Mouse (Mus musculus) liver, embryonic 13.5 days (tissue): Measurements from ENCODE around the gene Syt16. TPM values are rescaled to one million over a fixed set of nuclear protein-coding genes. Genes with fewer than 3 reads are reported as not detected.

Experiments used
- ATAC-seq: fragments of 200-750 bp; cut with Nextera tagmentation; 2 replicates; pipeline ENCODE4 v1.8.0; 2017; ENCODE audit warnings: low read depth, mild to moderate bottlenecking, moderate number of reproducible peaks, moderate library complexity
- DNase-seq: peaks from one replicate; pipeline ENCODE4 v3.0.0; 2022
- H3K27ac ChIP-seq: fragments of 300-500 bp; sonication (generic); 2 replicates; pipeline ENCODE4 v1.5.1; 2015; ENCODE audit warnings: moderate library complexity, mild to moderate bottlenecking, inconsistent platforms
- H3K27me3 ChIP-seq: fragments of 300-500 bp; sonication (generic); 2 replicates; pipeline ENCODE4 v1.6.1; 2015; ENCODE audit warnings: mild to moderate bottlenecking, inconsistent platforms
- H3K36me3 ChIP-seq: fragments of 300-500 bp; sonication (generic); 2 replicates; pipeline ENCODE4 v1.6.1; 2015; ENCODE audit warnings: mild to moderate bottlenecking, inconsistent platforms
- H3K4me1 ChIP-seq: fragments of 300-500 bp; sonication (generic); replicated peaks from 2 replicates; pipeline ENCODE4 v1.6.1; 2015; ENCODE audit warnings: inconsistent platforms
- H3K4me2 ChIP-seq: fragments of 300-500 bp; sonication (generic); 2 replicates; pipeline ENCODE4 v1.6.1; 2015; ENCODE audit warnings: inconsistent platforms, mild to moderate bottlenecking, moderate library complexity
- H3K4me3 ChIP-seq: fragments of 300-500 bp; sonication (generic); replicated peaks from 2 replicates; pipeline ENCODE4 v1.5.1; 2015; ENCODE audit warnings: mild to moderate bottlenecking, inconsistent platforms
- H3K9ac ChIP-seq: fragments of 300-500 bp; sonication (generic); 2 replicates; pipeline ENCODE4 v1.6.1; 2015; ENCODE audit warnings: mild to moderate bottlenecking, inconsistent platforms
- H3K9me3 ChIP-seq: fragments of 300-500 bp; sonication (generic); replicated peaks from 2 replicates; pipeline ENCODE4 v1.6.1; 2016; ENCODE audit warnings: inconsistent platforms
- WGBS: fragments of 180-500 bp; shearing (Covaris S2); methylation state at CpG from one replicate; pipeline ENCODE4 v1.1.7; 2015; ENCODE audit not compliant: insufficient replicate concordance; 5-methylcytosine and 5-hydroxymethylcytosine counted together
- polyA plus RNA-seq: library from polyadenylated mRNA; unstranded; fragments of >200 nt; fragmentation: Nextera tagmentation; extraction: Ambion mirVana; gene quantifications from 2 replicates; pipeline ENCODE4 v1.2.1, GENCODE M21; 2015

Syt16 gene
- polyA plus RNA-seq, 1 experiment from 2014 or later, result 0.09 TPM

DNA sequence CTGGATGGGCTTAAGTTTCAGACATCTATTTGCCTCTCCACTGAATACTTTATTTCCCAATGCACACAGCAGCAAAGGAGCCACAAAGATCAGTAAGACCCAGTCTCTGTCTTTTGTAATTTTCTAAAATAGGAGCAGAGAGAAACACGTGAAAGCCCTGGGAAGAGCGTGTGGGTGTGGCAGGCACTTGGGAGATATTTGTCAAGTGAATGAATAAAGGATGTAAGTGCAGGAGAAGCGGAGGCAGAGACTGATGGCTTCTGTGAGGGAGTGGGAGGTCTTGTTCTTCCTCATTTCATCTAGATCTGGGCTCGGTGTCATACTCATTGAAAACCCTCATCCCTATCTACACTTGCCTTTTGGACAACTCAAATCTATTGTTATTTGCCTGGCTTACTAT, 78.6 kb downstream of the Syt16 start:
- ATAC-seq (no peak), DNase-seq (no peak)
- H3K27ac ChIP-seq, result no peak overlapping the region
- no peaks in the 10 kb centered on the region for H3K27me3 ChIP-seq
- no peaks in the 10 kb centered on the region for H3K36me3 ChIP-seq
- H3K4me3 ChIP-seq, result no peak overlapping the region
- WGBS, result 56% methylated on average over 4 of the region's 4 CpGs
- no peaks in the 10 kb centered on the region for H3K9me3 ChIP-seq
- H3K4me1 ChIP-seq, result no peaks in the 10 kb centered on the region
- no peak overlapping the region for H3K9ac ChIP-seq
- H3K4me2 ChIP-seq, result no peak overlapping the region

DNA sequence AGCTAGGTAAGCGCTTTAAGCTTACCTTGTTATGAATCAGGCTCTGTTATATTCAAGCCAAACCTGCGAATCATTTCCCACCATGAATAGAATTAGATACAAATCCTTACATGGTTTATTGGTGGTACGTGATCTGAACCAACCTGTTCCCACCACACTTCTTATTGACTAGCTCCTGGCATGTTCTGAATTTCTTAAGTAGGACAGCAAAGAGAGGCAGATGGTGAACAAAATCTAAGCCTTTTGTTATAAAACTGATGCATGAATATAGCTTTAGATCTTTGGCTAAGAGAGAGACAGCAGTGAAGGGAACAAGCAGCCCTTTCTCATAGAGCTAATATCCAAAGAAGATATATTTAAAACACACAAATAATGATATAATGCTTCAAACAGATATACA, 83.7 kb downstream of the Syt16 start:
- no peak for ATAC-seq
- H3K9me3 ChIP-seq, result no peaks in the 10 kb centered on the region
- H3K4me2 ChIP-seq, result no peak overlapping the region
- no peak overlapping the region for H3K4me3 ChIP-seq
- H3K36me3 ChIP-seq, result no peaks in the 10 kb centered on the region
- no peaks in the 10 kb centered on the region for H3K27me3 ChIP-seq
- no peak overlapping the region for H3K9ac ChIP-seq
- DNase-seq, result no peak
- H3K27ac ChIP-seq, result no peak overlapping the region
- 65% methylated on average over 3 of the region's 3 CpGs for WGBS
- no peaks in the 10 kb centered on the region for H3K4me1 ChIP-seq

DNA sequence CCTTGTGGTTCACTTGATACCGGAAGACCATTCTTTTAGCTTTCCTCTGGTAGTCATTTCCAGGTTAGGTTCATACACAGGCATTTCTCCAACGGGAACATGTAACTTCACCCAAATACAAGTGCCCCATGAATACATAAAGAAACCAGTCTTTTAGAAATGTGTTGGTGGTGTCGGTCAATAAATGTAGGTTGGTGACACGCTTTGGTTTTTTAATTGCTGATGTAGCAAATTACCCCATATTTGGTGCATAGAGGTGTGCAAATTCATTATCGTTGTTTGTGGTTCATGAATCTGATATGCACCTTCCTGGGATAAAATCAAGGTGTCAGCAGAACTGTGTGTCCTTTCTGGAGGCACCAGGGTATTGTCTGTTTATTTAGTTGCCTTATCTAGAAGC, 86.9 kb downstream of the Syt16 start:
- WGBS, result 67% methylated on average over 5 of the region's 5 CpGs
- no peaks in the 10 kb centered on the region for H3K36me3 ChIP-seq
- ATAC-seq, result no peak
- H3K4me3 ChIP-seq, result no peak overlapping the region
- no peaks in the 10 kb centered on the region for H3K9me3 ChIP-seq
- no peak overlapping the region for H3K4me2 ChIP-seq
- H3K27me3 ChIP-seq, result no peaks in the 10 kb centered on the region
- no peak for DNase-seq
- H3K4me1 ChIP-seq, result no peaks in the 10 kb centered on the region
- H3K27ac ChIP-seq, result no peak overlapping the region
- no peak overlapping the region for H3K9ac ChIP-seq

DNA sequence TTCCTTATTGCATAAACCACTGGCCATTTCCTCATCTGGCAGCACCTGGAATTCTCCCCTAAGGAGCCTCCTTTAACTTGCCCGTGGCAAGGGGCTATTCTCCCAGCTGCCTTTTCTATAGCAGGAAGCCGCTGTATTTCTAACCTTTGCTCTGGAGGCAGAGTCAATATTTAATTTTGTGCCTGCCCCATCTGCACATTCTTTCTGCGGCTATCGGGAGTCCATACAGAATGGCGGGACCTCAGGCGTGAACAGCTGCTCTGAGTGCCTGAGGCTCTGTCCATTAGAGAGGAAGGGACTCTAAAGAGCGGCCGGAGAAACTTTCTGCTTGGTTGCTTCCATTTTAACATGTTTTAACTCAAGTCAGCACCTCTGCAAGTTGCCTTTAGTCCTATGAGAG, 89.6 kb downstream of the Syt16 start:
- H3K9me3 ChIP-seq, result no peaks in the 10 kb centered on the region
- no peak for DNase-seq
- 75% methylated on average over 8 of the region's 8 CpGs for WGBS
- H3K27ac ChIP-seq, result 0 out of 2 replicates have a peak overlapping the region, but pooled peaks have one; percentile 25
- H3K9ac ChIP-seq, result no peak overlapping the region
- no peak overlapping the region for H3K4me3 ChIP-seq
- no peaks in the 10 kb centered on the region for H3K4me1 ChIP-seq
- ATAC-seq, result peak; percentile 54; the same call in 1 of the 2 replicates
- no peaks in the 10 kb centered on the region for H3K36me3 ChIP-seq
- no peak overlapping the region for H3K4me2 ChIP-seq
- no peaks in the 10 kb centered on the region for H3K27me3 ChIP-seq

DNA sequence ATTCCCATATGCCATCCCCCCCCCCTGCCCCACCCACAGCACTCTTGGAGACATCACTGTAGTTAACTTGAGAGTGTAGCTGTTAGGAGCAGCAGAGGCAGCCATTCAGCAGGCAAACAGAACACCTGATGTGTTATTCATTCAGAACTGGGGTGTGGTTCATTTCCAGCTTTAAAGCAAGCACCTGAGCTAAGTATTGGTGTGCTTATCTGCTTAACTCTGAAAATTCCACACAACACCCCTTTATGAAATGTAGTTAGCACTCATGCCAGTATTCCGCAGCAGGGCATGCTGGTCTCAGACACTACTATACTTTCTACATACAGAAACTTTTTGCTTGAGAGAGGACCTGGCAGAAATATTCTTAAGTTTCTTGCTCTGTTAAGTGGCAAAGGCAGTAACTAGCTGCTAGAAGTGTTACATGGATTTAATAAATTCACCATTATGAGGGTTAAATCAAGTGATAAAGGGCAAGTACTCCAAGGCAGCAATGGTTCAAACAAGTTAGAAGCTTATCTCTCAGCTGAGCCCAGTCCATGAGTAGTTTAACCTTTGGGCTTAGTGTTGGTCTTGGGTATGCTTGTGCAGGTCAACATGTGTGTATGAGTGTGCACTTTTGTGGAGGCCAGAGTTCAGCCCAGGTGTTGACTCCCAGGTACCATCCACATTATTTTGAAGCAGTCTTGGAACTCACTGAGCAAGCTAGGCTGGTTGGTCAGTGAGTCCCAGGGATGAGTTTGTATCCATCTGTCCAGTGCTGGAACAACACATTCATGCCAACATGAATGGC, 92.1 kb downstream of the Syt16 start:
- Histone ChIP-seq H3K9ac (no peak overlapping the region), H3K9me3 (no peaks in the 10 kb centered on the region), H3K27me3 (no peaks in the 10 kb centered on the region), H3K4me1 (no peaks in the 10 kb centered on the region), H3K27ac (no peak overlapping the region), H3K36me3 (no peaks in the 10 kb centered on the region), H3K4me3 (no peak overlapping the region), H3K4me2 (no peak overlapping the region)
- DNase-seq (no peak), ATAC-seq (no peak)
- 73% methylated on average over 1 of the region's 1 CpGs for WGBS

DNA sequence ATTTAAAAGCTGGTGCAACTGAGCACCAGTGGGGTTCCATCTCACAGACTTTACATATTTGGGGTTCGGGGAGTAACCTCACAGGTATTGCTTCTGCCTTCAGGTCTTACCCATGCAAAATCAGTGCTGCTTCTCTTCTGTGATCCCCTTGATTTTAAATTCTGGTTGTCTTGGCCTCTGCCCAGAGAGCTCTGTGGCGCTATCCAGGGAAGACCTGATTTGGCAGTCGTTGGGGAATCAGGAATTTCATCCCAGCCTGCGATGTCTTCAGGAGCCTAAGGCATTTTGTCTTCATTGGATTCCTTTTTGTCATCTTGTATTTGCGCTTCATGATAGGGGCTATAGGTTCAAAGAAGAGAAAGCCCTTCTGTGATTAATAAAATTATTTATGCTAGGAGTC, 95.1 kb downstream of the Syt16 start:
- DNase-seq, result no peak
- H3K4me1 ChIP-seq, result no peaks in the 10 kb centered on the region
- H3K27me3 ChIP-seq, result no peaks in the 10 kb centered on the region
- H3K36me3 ChIP-seq, result no peaks in the 10 kb centered on the region
- H3K27ac ChIP-seq, result no peak overlapping the region
- no peak overlapping the region for H3K4me3 ChIP-seq
- no peak overlapping the region for H3K4me2 ChIP-seq
- no peaks in the 10 kb centered on the region for H3K9me3 ChIP-seq
- H3K9ac ChIP-seq, result no peak overlapping the region
- no peak for ATAC-seq
- WGBS, result 64% methylated on average over 5 of the region's 5 CpGs

DNA sequence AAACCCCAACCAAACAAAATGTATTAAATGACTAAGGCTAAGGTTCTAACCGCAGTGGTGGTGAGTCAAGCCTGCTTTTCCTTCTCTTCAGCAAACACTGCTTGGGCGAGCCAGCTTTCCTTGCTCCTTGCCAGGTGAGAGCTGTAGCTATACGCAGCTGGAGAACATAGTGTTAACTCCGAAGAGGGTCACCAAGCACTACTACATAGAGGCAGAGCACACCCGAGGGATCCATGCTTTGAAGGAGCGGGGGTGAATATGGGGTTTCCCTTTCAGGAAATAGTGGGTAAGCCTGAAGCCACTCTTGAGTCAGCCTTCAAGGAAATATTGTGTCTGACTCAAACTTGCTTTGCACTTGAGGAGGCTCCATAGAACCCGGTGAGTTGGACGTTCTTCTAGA, 95.6 kb downstream of the Syt16 start:
- Histone ChIP-seq H3K9ac (no peak overlapping the region), H3K4me2 (no peak overlapping the region), H3K27me3 (no peaks in the 10 kb centered on the region), H3K9me3 (no peaks in the 10 kb centered on the region), H3K36me3 (no peaks in the 10 kb centered on the region), H3K27ac (no peak overlapping the region), H3K4me3 (no peak overlapping the region), H3K4me1 (no peaks in the 10 kb centered on the region)
- no peak for DNase-seq
- WGBS, result 52% methylated on average over 8 of the region's 8 CpGs
- no peak for ATAC-seq

DNA sequence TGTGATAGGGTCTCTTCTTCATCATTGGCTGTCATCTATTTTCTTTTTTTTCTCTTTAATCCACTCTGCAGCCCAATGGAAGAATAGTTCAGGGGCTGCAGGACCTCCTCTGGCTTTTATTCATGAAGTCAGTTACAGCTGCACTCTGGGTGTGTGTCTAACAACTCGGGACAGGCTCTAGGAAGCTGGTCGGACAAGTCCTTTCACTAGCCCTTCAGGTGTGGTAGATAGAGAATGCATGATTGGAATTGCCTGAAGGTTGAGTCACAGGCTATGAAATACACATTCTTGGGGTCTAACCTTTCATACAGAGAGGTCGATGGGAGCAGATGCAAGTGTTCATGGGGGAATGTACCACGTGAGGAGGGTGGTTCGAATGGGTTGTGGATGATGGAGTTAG, 97.2 kb downstream of the Syt16 start:
- no peaks in the 10 kb centered on the region for H3K4me1 ChIP-seq
- H3K4me2 ChIP-seq, result no peak overlapping the region
- H3K9ac ChIP-seq, result no peak overlapping the region
- ATAC-seq, result no peak
- no peak overlapping the region for H3K4me3 ChIP-seq
- H3K36me3 ChIP-seq, result no peaks in the 10 kb centered on the region
- H3K9me3 ChIP-seq, result no peaks in the 10 kb centered on the region
- H3K27ac ChIP-seq, result no peak overlapping the region
- DNase-seq, result no peak
- WGBS, result 60% methylated on average over 5 of the region's 5 CpGs
- H3K27me3 ChIP-seq, result no peaks in the 10 kb centered on the region

DNA sequence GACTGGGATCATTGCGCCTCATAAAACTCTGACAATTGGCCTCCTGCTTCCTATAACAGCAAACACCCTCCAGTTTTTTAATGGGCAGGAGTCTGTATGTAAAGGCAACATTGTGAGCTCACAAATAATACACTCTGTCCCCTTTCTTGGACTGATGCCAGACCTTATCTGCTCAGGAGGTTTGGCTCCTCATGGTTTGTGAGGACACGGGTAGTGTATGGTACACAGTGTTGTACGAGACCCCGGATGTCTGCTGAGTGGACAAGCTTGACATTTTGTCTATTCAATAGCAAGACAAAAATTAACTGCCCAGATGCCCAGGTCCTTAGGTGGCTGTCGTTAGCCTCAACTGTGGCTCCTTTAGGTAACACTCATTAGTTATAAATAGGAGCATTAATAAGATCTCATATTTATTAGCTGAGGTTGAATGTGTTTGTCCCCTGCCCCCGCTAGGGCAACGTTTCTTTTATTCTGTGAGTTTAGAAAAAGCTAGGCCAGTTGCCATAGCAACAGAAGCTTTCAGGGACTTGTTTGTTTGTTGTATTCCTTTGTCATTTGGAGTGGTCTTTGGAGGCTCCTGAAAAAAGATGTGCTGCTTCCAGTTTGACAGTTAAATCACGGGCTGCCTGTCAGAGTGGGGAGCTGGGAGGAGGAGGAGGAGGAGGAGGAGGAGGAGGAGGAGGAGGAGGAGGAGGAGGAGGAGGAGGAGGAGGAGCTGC, 101.3 kb downstream of the Syt16 start:
- DNase-seq (no peak), ATAC-seq (no peak)
- H3K9me3 ChIP-seq, result no peaks in the 10 kb centered on the region
- 55% methylated on average over 8 of the region's 8 CpGs for WGBS
- H3K9ac ChIP-seq, result no peak overlapping the region
- no peaks in the 10 kb centered on the region for H3K36me3 ChIP-seq
- H3K4me2 ChIP-seq, result no peak overlapping the region
- H3K4me3 ChIP-seq, result no peak overlapping the region
- no peaks in the 10 kb centered on the region for H3K4me1 ChIP-seq
- no peak overlapping the region for H3K27ac ChIP-seq
- H3K27me3 ChIP-seq, result no peaks in the 10 kb centered on the region

DNA sequence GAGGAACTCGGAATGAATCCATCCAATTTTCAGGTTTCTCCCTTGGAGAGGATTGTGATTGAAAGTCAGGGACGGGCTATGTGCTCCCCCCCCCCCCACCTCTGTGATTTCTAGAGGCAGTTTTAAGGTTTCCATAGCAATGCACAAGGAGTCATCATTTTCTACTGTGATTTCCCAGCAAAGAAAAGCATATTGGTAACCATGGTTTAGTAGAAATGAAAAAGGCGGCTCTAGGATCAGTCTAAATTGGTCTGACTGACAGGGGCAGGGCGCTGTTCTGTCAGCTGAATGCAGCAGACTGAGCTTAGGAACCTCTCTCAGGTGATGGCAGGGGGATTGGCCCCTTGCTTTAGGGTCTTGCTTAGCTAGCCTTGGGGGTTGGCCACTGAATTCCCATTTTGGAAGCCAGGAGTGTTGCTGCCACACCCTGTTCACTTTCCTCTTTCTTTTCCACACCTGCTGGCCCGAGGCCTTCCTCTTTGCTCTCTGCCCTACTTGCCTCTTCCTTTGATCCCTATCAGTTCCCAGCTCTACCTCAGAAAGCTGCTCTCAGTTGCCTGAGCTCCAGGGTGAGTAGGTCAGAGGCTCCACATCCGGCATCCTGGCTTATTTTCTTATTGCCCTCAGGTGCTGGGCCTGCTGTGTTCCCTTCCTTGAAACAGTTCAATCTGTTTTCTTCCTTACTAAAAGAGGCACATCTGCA, 108.5 kb downstream of the Syt16 start:
- no peaks in the 10 kb centered on the region for H3K27me3 ChIP-seq
- 60% methylated on average over 6 of the region's 6 CpGs for WGBS
- H3K9me3 ChIP-seq, result no peaks in the 10 kb centered on the region
- no peak overlapping the region for H3K9ac ChIP-seq
- no peak overlapping the region for H3K4me3 ChIP-seq
- H3K4me1 ChIP-seq, result no peaks in the 10 kb centered on the region
- no peak overlapping the region for H3K27ac ChIP-seq
- no peak overlapping the region for H3K4me2 ChIP-seq
- no peak for DNase-seq
- ATAC-seq, result no peak
- H3K36me3 ChIP-seq, result no peaks in the 10 kb centered on the region

DNA sequence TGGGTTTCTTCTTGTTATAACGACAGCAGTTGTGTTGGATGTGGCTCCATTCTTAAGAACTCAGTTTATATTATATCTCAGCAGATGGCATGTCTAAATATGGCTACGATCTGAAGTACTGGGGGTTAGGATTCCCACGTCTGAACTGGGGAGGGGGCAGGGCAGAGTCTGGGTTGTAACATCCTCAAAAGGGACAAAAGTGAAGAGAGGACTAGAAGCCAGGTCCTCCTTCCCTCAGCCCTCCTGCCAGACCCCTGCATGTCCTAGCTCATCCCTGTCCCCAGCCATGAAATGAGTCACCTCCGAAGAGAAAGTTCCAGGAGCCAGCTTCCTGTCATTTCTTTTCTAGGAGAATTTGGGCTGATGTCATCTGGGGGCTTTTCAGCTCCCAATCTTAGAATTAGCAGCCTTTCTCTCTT, 111.2 kb downstream of the Syt16 start:
- Histone ChIP-seq H3K9me3 (no peaks in the 10 kb centered on the region), H3K9ac (no peak overlapping the region), H3K36me3 (no peaks in the 10 kb centered on the region), H3K4me2 (no peak overlapping the region), H3K4me3 (no peak overlapping the region), H3K27ac (no peak overlapping the region), H3K27me3 (no peaks in the 10 kb centered on the region), H3K4me1 (no peaks in the 10 kb centered on the region)
- DNase-seq, result no peak
- no peak for ATAC-seq
- 47% methylated on average over 4 of the region's 4 CpGs for WGBS
